ENCODE assay signal across 7 mouse cellular contexts in genomic region chr11:75652222-75652941, GRCm38 (mm10). TPM values are rescaled to one million over a fixed set of nuclear protein-coding genes. Genes with fewer than 3 reads are reported as not detected.
DNase-seq lines count a peak whose midpoint lies in the region; TF ChIP-seq lines count a peak whose summit lies in the region.

No protein-coding gene starts in this region.

- 27% methylated on average over 20 of the region's 20 CpGs for WGBS in thymus, adult 2 months

- H3K27me3 ChIP-seq in erythroblast, embryonic 14.5 days (ENCODE audit: control insufficient read depth) = no peaks in the 10 kb centered on the region
- no peaks in the 10 kb centered on the region for H3K27me3 ChIP-seq in thymus, adult 2 months (ENCODE audit: control insufficient read depth, insufficient read depth, low read length)

- TF ChIP-seq CTCF in thymus, adult 2 months (IDR thresholded peaks at IDR 0.05; ENCODE audit: borderline replicate concordance, control insufficient read depth, extremely low read depth, insufficient read depth, low read length, poor library complexity) = peak; percentile 37; the same call in 1 of the 2 replicates

- no peaks in the 10 kb centered on the region for H3K9me3 ChIP-seq in erythroblast, embryonic 14.5 days (ENCODE audit: control insufficient read depth, low read length)

- no peak for TF ChIP-seq POLR2A in thymus, adult 2 months (IDR thresholded peaks at IDR 0.05; ENCODE audit: control insufficient read depth, extremely low read depth, insufficient read depth, low read length, poor library complexity)

- DNase-seq in 3T3-L1 (ENCODE audit: low read depth, low spot score) = peak; percentile 22
- DNase-seq in B cell, adult 2 months = peak; percentile 83 to 85
- DNase-seq in kidney, adult 9 months = peak; percentile 96
- DNase-seq in lung, postnatal 36 days = peak; percentile 59
- peak; percentile 71 for DNase-seq in thymus, adult 2 months
- no peak for DNase-seq in frontal cortex, postnatal 36 days (ENCODE audit: low spot score in 2 of 2)

- H3K4me3 ChIP-seq in erythroblast, embryonic 14.5 days (replicated peaks) = peak overlapping the region; percentile 83
- peak overlapping the region; percentile 74 for H3K4me3 ChIP-seq in thymus, adult 2 months (ENCODE audit: control insufficient read depth, insufficient read depth, low read length)

- H3K36me3 ChIP-seq in erythroblast, embryonic 14.5 days (ENCODE audit: control insufficient read depth) = peaks cover 15% of the 10 kb centered on the region
- H3K36me3 ChIP-seq in thymus, adult 2 months (ENCODE audit: control insufficient read depth, insufficient read depth, low read length) = no peaks in the 10 kb centered on the region

- peaks cover 82% of the 10 kb centered on the region for H3K4me1 ChIP-seq in erythroblast, embryonic 14.5 days (ENCODE audit: control insufficient read depth)
- H3K4me1 ChIP-seq in thymus, adult 2 months (replicated peaks; ENCODE audit: control insufficient read depth, insufficient read depth, low read length) = peaks cover 68% of the 10 kb centered on the region

- peak overlapping the region; percentile 73 for H3K27ac ChIP-seq in thymus, adult 2 months (ENCODE audit: control insufficient read depth, insufficient read depth, low read length)

RNA-seq across cellular contexts. Expression of gene Myo1c, which starts 2.1 kb away (rescaled TPM):
- 2.4 and 2.6 TPM in 2 replicates for polyA plus RNA-seq in erythroblast, embryonic 14.5 days (2012)
- 78.0 and 90.2 TPM in 2 replicates for polyA plus RNA-seq in thymus, adult 2 months (2012; rRNA removed)

RNA-seq across cellular contexts. Expression of gene Inpp5k, which starts 21.6 kb away (rescaled TPM):
- polyA plus RNA-seq in erythroblast, embryonic 14.5 days (2012) = 7.5 and 8.9 TPM in 2 replicates
- polyA plus RNA-seq in thymus, adult 2 months (2012; rRNA removed) = 149 and 164 TPM in 2 replicates

RNA-seq across cellular contexts. Expression of gene Crk, which starts 26.7 kb away (rescaled TPM):
- 4.4 and 6.6 TPM in 2 replicates for polyA plus RNA-seq in erythroblast, embryonic 14.5 days (2012)
- 46.7 and 85.4 TPM in 2 replicates for polyA plus RNA-seq in thymus, adult 2 months (2012; rRNA removed)

Comparison
In these comparisons a context has a peak if more than half of its experiments do, and no peak if none do; other contexts are left out.
1. DNase-seq: peak in 3T3-L1 (single experiment), B cell, adult 2 months (2 of 2), kidney, adult 9 months (single experiment), lung, postnatal 36 days (single experiment) and thymus, adult 2 months (single experiment); none in frontal cortex, postnatal 36 days (0 of 2).
2. RNA of gene Myo1c, which starts 2.1 kb away (polyA plus RNA-seq): 78.0 to 90.2 TPM in thymus, adult 2 months; 2.4 to 2.6 TPM in erythroblast, embryonic 14.5 days; every median in the first group is over 10 times any median in the second.
3. RNA of gene Inpp5k, which starts 21.6 kb away (polyA plus RNA-seq): 149 to 164 TPM in thymus, adult 2 months; 7.5 to 8.9 TPM in erythroblast, embryonic 14.5 days; every median in the first group is over 10 times any median in the second.